Mouse (Mus musculus): ENCODE measurements around the gene Fcer2a. TPM values are rescaled to one million over a fixed set of nuclear protein-coding genes. Genes with fewer than 3 reads are reported as not detected.
A peak's percentile ranks its signal among the peaks of the same experiment; 100 is the strongest.

Gene Fcer2a
- polyA plus RNA-seq, 1 experiment, result 4.5 TPM

DNA sequence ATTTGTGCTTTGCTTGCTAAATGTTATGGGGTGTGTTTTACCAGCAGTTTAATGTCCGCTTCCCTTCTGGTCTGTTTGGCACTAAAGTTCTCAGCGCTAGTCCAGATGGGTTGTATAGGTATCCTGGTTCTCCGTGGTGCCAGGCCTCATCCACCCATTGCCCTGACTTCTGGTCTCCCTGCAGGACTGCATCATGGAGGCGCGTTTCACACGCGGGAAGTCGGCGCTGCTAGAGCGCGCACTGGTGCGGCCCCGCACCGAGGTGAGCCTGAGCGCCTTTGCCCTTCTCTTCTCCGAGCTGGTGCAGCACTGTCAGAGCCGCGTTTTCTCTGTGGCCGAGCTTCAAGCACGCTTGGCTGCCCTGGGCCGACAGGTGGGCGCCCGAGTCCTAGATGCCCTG is 15.1 kb downstream of the Fcer2a start:
- peaks cover 7% of the 10 kb centered on the region; the same call in 1 of the 2 replicates for H3K4me1 ChIP-seq (ENCODE audit: control insufficient read depth, insufficient read depth, low read length)
- WGBS, result 95% methylated on average over 23 of the region's 23 CpGs

GRCm38 (mm10) chr8:3676993-3677579 is 16.9 kb downstream of the Fcer2a start:
- 2% methylated on average over 15 of the region's 15 CpGs for WGBS
- no peaks in the 10 kb centered on the region for H3K27me3 ChIP-seq (replicated peaks; ENCODE audit: control insufficient read depth, insufficient read depth, low read length)
- H3K4me3 ChIP-seq (ENCODE audit: insufficient read depth, low read depth, low read length), result peak overlapping the region; percentile 89
- no peaks in the 10 kb centered on the region for H3K36me3 ChIP-seq (ENCODE audit: control insufficient read depth, insufficient read depth, low read length)
- no peak for TF ChIP-seq POLR2A (IDR thresholded peaks at IDR 0.05; ENCODE audit: low read depth, low read length)
- peaks cover 7% of the 10 kb centered on the region; the same call in 1 of the 2 replicates for H3K4me1 ChIP-seq (ENCODE audit: control insufficient read depth, insufficient read depth, low read length)
- H3K27ac ChIP-seq (ENCODE audit: insufficient read depth, low read depth, low read length), result peak overlapping the region; percentile 84
- DNase-seq, result peak; percentile 34

More for the DNA sequence above, 15.1 kb downstream of the Fcer2a start:
- Histone ChIP-seq H3K4me3 (ENCODE audit: insufficient read depth, low read depth, low read length) (no peak overlapping the region), H3K36me3 (ENCODE audit: control insufficient read depth, insufficient read depth, low read length) (no peaks in the 10 kb centered on the region), H3K27me3 (replicated peaks; ENCODE audit: control insufficient read depth, insufficient read depth, low read length) (no peaks in the 10 kb centered on the region), H3K27ac (ENCODE audit: insufficient read depth, low read depth, low read length) (no peak overlapping the region)
- TF ChIP-seq POLR2A (IDR thresholded peaks at IDR 0.05; ENCODE audit: low read depth, low read length) (no peak), CTCF (conservative IDR thresholded peaks at IDR 0.05; ENCODE audit: insufficient read depth, insufficient read length, low read depth, low read length) (no peak)
- DNase-seq, result no peak

DNA sequence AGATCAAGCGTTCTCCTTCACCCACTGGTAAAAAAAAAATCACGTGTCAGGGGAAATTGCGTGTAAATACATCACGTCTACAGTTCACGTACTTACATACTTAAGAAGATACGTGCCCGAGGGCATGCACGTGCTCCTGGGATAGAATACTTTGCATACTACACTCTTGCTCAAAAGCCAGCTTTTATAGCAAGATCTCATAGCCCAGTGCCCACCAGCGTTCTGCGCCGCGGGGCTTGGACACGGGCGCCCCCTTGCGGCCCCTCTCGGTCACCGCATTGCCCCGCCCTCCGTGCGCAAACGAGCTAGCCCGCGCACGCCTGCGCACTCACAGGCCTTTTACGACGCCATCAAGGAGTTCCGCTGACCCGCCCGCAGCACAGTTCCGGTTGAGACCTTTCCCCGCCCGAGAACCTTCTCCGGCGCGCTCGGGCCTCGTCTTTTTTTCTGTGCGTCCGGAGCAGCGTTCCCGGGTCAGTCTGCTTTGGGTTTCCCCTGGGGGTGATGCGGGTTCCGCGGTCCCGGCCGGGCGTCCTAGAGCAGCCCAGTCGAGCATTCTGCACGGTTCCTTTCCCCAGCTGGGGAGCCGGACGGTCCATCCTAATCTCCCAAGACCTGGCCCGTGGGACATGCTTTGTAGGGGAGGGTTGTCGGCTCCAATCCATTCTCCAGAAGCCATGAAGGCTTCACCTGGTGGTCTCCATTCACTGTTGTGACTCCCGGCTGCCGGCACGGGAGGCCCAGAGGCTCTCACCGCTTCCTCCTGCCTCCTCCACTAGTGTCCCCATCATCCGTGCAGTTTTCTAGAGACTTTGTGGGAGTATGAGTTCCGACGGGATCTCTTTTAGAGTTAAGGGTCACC is 17.6 kb downstream of the Fcer2a start, which contains the start of gene Trappc5:
Gene Trappc5 (plus strand): TSS at position 169 of the 862 bp plus-strand sequence.
- under 1% methylated on average over 61 of the region's 61 CpGs for WGBS
- H3K4me1 ChIP-seq (ENCODE audit: control insufficient read depth, insufficient read depth, low read length), result peaks cover 7% of the 10 kb centered on the region; the same call in 1 of the 2 replicates
- peak within 1 kb of the TSS; percentile 84 for H3K27ac ChIP-seq (ENCODE audit: insufficient read depth, low read depth, low read length)
- DNase-seq, result peak; percentile 97
- peak within 1 kb of the TSS; percentile 89 for H3K4me3 ChIP-seq (ENCODE audit: insufficient read depth, low read depth, low read length)
- peak; percentile 18 for TF ChIP-seq POLR2A (IDR thresholded peaks at IDR 0.05; ENCODE audit: low read depth, low read length)
- peak; percentile 81 for TF ChIP-seq CTCF (conservative IDR thresholded peaks at IDR 0.05; ENCODE audit: insufficient read depth, insufficient read length, low read depth, low read length)
- H3K27me3 ChIP-seq (replicated peaks; ENCODE audit: control insufficient read depth, insufficient read depth, low read length), result no peaks in the 10 kb centered on the region
- H3K36me3 ChIP-seq (ENCODE audit: control insufficient read depth, insufficient read depth, low read length), result no peaks in the 10 kb centered on the region

DNA sequence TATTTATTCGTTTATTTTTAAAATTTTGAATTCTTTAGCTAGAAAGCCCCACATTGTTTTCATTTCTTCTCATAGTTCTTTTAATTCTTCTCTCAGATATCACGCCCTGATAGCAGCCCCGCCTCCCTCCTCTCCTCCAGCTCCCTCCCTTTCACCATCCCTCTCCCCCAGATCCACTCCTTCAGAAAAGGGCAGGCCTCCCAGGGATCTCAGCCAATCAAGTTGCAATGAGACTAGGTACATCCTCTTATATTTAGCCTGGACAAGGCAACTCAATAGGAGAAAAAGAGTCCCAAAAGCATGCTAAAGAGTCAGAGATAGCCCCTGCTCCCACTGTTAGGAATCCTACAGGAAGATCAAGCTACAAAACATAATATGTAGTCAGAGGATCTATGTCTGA is 19.3 kb downstream of the Fcer2a start:
- Histone ChIP-seq H3K4me1 (ENCODE audit: control insufficient read depth, insufficient read depth, low read length) (peaks cover 4% of the 10 kb centered on the region; the same call in 1 of the 2 replicates), H3K27me3 (replicated peaks; ENCODE audit: control insufficient read depth, insufficient read depth, low read length) (no peaks in the 10 kb centered on the region), H3K36me3 (ENCODE audit: control insufficient read depth, insufficient read depth, low read length) (no peaks in the 10 kb centered on the region), H3K27ac (ENCODE audit: insufficient read depth, low read depth, low read length) (no peak overlapping the region), H3K4me3 (ENCODE audit: insufficient read depth, low read depth, low read length) (no peak overlapping the region)
- 68% methylated on average over 3 of the region's 3 CpGs for WGBS
- TF ChIP-seq POLR2A (IDR thresholded peaks at IDR 0.05; ENCODE audit: low read depth, low read length) (no peak), CTCF (conservative IDR thresholded peaks at IDR 0.05; ENCODE audit: insufficient read depth, insufficient read length, low read depth, low read length) (no peak)
- no peak for DNase-seq

DNA sequence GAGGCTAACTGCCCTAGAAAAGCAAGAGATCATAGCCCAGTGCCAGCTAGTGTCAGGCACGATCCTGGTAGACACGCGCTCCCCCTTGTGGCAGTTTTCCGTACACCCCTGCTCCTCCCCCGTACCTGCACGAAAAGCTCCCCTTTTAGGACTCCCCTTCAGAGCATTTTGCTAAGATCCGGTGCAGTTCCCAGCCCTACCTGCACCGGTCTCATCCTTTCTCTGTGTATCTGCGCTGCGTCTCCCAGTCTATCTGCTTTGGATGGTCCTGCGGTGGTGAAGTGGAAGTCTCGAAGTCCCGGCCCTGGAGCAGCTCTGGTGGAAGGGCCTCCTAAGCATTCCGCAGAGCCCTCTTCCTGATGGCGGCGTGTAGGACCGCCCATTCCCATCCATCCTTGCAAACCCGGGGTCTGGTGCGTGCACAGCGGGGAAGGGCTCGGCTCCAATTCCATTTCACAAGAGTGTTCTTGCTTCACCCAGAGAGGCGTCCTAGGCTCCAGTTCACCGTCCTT is 21.9 kb downstream of the Fcer2a start, which contains the start of gene Fcor:
Gene Fcor (minus strand): TSS at position 383 of the 512 bp plus-strand sequence.
- Histone ChIP-seq H3K27ac (ENCODE audit: insufficient read depth, low read depth, low read length) (no peak within 1 kb of the TSS), H3K4me1 (ENCODE audit: control insufficient read depth, insufficient read depth, low read length) (no peaks in the 10 kb centered on the region; the same call in 1 of the 2 replicates), H3K36me3 (ENCODE audit: control insufficient read depth, insufficient read depth, low read length) (no peaks in the 10 kb centered on the region), H3K4me3 (ENCODE audit: insufficient read depth, low read depth, low read length) (peak within 1 kb of the TSS; percentile 70), H3K27me3 (replicated peaks; ENCODE audit: control insufficient read depth, insufficient read depth, low read length) (no peaks in the 10 kb centered on the region)
- DNase-seq, result peak; percentile 86
- TF ChIP-seq POLR2A (IDR thresholded peaks at IDR 0.05; ENCODE audit: low read depth, low read length) (no peak), CTCF (conservative IDR thresholded peaks at IDR 0.05; ENCODE audit: insufficient read depth, insufficient read length, low read depth, low read length) (peak; percentile 95)
- under 1% methylated on average over 23 of the region's 23 CpGs for WGBS

DNA sequence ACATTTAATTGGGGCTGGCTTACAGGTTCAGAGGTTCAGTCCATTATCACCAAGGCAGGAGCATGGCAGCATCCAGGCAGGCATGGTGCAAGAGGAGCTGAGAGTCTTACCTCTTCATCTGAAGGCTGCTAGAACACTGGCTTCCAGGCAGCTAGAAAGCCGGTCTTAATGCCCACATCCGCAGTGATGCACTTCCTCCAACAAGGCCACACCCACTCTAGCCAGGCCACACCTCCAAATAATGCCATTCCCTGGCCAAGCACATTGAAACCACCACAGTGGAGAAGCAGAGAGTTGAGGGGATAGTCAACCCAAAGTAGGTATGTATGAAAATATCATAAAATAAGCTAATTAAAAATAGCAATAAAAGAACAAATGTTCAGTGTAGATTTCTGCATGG is 23.6 kb downstream of the Fcer2a start:
- H3K27ac ChIP-seq (ENCODE audit: insufficient read depth, low read depth, low read length), result no peak overlapping the region
- no peaks in the 10 kb centered on the region for H3K27me3 ChIP-seq (replicated peaks; ENCODE audit: control insufficient read depth, insufficient read depth, low read length)
- WGBS, result 72% methylated on average over 2 of the region's 2 CpGs
- no peaks in the 10 kb centered on the region for H3K36me3 ChIP-seq (ENCODE audit: control insufficient read depth, insufficient read depth, low read length)
- no peaks in the 10 kb centered on the region; the same call in 1 of the 2 replicates for H3K4me1 ChIP-seq (ENCODE audit: control insufficient read depth, insufficient read depth, low read length)
- no peak overlapping the region for H3K4me3 ChIP-seq (ENCODE audit: insufficient read depth, low read depth, low read length)
- no peak for DNase-seq
- TF ChIP-seq CTCF (conservative IDR thresholded peaks at IDR 0.05; ENCODE audit: insufficient read depth, insufficient read length, low read depth, low read length) (no peak), POLR2A (IDR thresholded peaks at IDR 0.05; ENCODE audit: low read depth, low read length) (no peak)

GRCm38 (mm10) chr8:3665507-3665906 is 28.5 kb downstream of the Fcer2a start, which contains the start of gene Mcemp1:
Gene Mcemp1, plus strand, starts transcription at chr8:3665754.
- no peaks in the 10 kb centered on the region for H3K36me3 ChIP-seq (ENCODE audit: control insufficient read depth, insufficient read depth, low read length)
- no peak for DNase-seq
- H3K4me3 ChIP-seq (ENCODE audit: insufficient read depth, low read depth, low read length), result no peak within 1 kb of the TSS
- 59% methylated on average over 6 of the region's 6 CpGs for WGBS
- H3K4me1 ChIP-seq (ENCODE audit: control insufficient read depth, insufficient read depth, low read length), result no peaks in the 10 kb centered on the region
- H3K27ac ChIP-seq (ENCODE audit: insufficient read depth, low read depth, low read length), result no peak within 1 kb of the TSS
- no peaks in the 10 kb centered on the region for H3K27me3 ChIP-seq (replicated peaks; ENCODE audit: control insufficient read depth, insufficient read depth, low read length)
- TF ChIP-seq POLR2A (IDR thresholded peaks at IDR 0.05; ENCODE audit: low read depth, low read length) (no peak), CTCF (conservative IDR thresholded peaks at IDR 0.05; ENCODE audit: insufficient read depth, insufficient read length, low read depth, low read length) (no peak)

All from kidney, adult 2 months (tissue).